Mouse (Mus musculus) monocyte, adult 5-6 weeks (primary cell): ENCODE measurements around the gene Cdk15. TPM values are rescaled to one million over a fixed set of nuclear protein-coding genes. Genes with fewer than 3 reads are reported as not detected.

Experiments used
- ATAC-seq: fragments of 153-309, 156-312 bp; replicated peaks from 2 replicates; pipeline ENCODE4 v1.8.0; 2017; ENCODE audit warnings: mild to moderate bottlenecking; ENCODE audit not compliant: low TSS enrichment, insufficient number of reproducible peaks, severe bottlenecking, poor library complexity, low FRiP score
- total RNA-seq: library from RNA; stranded (forward); fragments of 200-1000, 200-491, 200-594 nt; gene quantifications from 3 replicates; pipeline ENCODE4 v1.2.3, GENCODE M21; 2017

Gene Cdk15
- total RNA-seq, 1 experiment from 2014 or later = not detected

DNA sequence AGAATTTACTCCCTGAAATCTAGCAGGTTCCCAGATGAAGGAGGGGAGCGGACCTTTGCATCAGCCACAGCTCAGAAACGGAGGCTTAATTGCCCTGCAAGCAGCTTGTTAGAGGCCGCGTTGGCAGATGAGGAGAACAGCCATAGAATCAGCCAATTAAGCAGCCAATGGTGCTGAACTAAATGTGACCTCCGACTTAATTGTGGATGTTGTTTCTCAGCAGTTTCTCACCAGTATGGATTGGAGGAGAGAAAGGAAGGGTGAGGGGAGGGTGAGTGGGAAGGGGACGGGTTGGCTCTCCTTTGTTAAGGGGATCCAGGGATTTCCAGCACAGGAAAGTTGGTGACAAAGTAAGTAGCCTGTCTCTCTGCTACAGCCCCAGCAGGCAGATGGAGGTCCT, 137.9 kb downstream of the Cdk15 start:
- ATAC-seq = no peak

DNA sequence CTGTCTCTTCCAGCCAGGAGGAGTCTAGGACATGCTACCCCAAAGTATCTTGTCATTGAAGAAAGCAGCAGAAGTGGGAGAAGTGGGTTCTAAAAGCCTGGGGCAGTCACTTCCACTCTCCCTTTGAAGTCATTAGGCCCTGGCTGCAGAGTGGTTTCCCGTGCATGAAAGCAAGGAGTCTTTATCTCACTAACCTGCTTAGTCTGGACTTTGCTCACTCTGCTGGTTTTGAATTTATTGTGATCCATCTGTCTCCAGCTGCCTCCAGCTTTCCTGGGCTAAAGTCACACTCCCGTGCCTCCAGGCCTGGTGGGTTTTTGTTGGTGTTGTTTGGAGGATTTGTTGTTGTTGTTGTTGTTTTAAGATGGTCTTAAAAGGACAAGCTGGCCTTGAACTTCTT, 139.3 kb downstream of the Cdk15 start:
- ATAC-seq = no peak

DNA sequence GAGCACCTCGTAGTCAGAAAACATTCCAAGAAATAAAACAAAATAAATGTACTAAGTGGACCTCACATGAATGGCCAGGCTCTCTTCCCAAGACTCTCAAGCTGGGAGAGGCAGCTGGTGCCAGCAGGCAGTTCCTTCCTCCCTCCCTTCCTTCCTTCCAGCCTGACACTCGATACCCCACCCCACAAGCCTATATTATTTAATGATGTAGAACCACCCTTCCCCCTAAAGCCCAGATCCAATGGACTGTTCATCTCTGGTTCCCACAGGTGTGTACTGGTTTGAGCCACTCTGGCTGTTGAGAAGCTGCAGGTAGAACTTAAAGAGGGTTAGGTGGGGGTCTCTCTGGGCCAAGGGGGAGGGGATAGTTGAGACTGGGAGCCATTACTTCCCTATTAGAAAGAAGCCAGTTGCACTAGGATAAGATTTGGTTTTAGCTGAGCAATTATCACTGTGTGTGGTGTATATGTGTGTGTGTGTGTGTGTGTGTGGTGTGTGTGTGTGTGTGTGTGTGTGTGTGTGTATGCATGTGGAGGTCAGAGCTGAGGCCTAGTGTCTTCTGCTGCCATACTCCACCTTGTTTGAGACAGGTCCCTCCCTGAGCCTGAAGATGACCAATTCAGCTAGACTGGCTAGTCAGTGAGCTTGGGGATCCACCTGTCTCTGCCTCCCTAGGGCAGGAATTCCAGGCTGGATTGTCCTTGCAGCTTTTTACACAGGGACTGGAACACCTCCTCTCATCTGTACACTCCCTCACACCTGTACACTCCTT, 143.0 kb downstream of the Cdk15 start:
- no peak for ATAC-seq

GRCm38 (mm10) chr1:59401253-59401652, 144.5 kb downstream of the Cdk15 start:
- no peak for ATAC-seq

Other genes with a start within 250 kb of the Cdk15 start
- gene C2cd6, start 162.0 kb upstream of the Cdk15 start, total RNA-seq = 0.86 TPM in 1 of 3 replicates, not detected in the others
- gene Tmem237, start 136.5 kb upstream of the Cdk15 start, total RNA-seq = 2.9 to 11.2 TPM (median 7.5 TPM) in 3 replicates
- gene Mpp4, start 93.5 kb upstream of the Cdk15 start, total RNA-seq = 0.38 to 1.1 TPM in 2 of 3 replicates, not detected in the other
- 10.4 to 16.2 TPM (median 12.3 TPM) in 3 replicates for gene Als2, start 19.7 kb upstream of the Cdk15 start, total RNA-seq
- gene Fzd7, start 225.5 kb downstream of the Cdk15 start, total RNA-seq = 12.6 to 14.3 TPM (median 13.2 TPM) in 3 replicates